Mouse (Mus musculus) skeletal muscle tissue, postnatal 0 days (tissue): ENCODE data around the gene Aftph. TPM values are rescaled to one million over a fixed set of nuclear protein-coding genes. Genes with fewer than 3 reads are reported as not detected.

ENCODE experiments used
- polyA plus RNA-seq: library from polyadenylated mRNA; unstranded; fragments of >200 nt; fragmentation: Nextera tagmentation; extraction: Ambion mirVana; gene quantifications from 2 replicates; pipeline ENCODE4 v1.2.1, GENCODE M21; 2015

Gene Aftph
- polyA plus RNA-seq = 7.7 and 8.4 TPM in 2 replicates

GRCm38 (mm10) chr11:20741201-20742100, at the start of gene Aftph:
Gene Aftph (minus strand): TSS chr11:20741589.

Other genes starting within 250 kb of the Aftph start
- 21.5 and 24.3 TPM in 2 replicates for gene Sertad2, start 198.3 kb downstream of the Aftph start, polyA plus RNA-seq
- gene Lgalsl, start 89.5 kb upstream of the Aftph start, polyA plus RNA-seq = 63.0 and 67.9 TPM in 2 replicates